Mouse (Mus musculus) liver, adult 2 months (tissue): ENCODE results near the gene Pard3.

Experiments
- CTCF ChIP-seq: fragments of 200-500 bp; IDR thresholded peaks from 2 replicates; pipeline ENCODE4 v1.5.1; 2011; ENCODE audit warnings: low read depth, low read length, control low read depth
- POLR2A ChIP-seq: fragments of 200-500 bp; IDR thresholded peaks from 2 replicates; pipeline ENCODE4 v1.6.1; 2011; ENCODE audit warnings: low read length, control low read depth; ENCODE audit not compliant: insufficient read depth; ENCODE audit errors: extremely low read depth

DNA sequence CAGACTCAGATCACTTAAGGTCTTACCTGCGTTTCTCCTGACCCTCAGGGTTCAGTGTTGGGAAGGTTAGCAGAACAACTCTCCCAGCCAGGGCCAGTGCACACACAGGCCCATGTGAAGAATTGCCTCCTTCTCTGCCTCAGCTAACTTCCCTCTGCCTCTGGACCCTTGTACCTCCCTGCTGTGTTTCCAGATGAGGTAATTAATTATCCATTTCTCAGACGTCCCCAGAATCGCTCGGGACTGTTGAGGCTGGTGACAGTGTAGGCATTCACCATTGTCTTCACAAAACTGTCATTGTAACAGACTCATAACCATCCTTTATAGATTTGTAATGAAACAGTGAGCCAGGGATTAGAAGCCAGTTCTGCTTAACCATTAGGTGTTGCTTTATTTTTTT lies 143.8 kb downstream of the Pard3 start:
- no peak for TF ChIP-seq POLR2A
- no peak for TF ChIP-seq CTCF
